Mouse (Mus musculus): Measurements from ENCODE around the gene Cited1.
A peak's percentile ranks its signal among the peaks of the same experiment; 100 is the strongest.

The Cited1 gene

DNA sequence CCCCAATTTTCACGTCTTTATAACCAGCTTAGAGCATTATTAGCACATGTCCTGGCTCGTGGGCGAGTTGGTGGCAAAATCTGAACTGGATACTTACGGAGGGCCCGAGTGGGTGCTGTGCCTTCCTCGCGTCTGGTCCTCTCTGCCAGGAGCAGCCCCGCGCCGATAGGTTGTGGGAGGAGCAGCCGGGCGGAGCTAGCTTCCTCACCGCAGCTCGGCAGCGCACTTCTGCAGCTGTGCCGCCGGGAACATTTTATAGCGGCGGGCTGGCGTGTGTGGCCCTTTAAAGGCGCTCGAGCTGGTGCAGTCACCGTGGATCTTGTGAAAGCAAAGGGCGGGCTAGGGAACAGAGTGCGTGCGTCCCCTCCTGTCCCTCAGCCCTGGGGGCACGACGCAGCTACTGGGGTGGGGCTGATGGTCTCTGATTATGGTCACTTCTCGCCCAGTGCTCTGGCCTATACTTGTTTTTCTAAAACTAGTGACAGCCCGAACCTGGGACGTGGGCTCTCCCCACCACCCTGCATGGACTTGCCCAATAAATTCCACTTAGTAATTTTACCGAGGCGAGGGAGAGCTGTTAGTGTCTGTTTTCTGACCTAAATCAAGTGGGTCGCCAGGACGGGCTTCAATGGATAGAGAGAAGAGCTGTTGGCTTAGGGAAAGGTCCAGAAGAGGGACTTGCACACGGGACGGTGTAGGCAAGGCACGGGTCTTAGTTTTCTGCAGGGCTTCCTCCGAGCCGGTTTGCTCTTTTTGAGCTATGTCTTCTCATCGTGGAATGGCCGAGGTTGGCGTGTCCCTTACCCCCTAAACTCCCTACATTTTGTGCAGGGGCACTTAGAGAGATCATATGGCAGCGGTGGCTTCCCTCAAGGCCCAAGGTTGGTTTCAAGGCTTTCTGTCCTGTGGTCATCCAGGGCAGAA is at the start of gene Cited1:
Cited1 (minus strand) TSS at position 245 of the 924 bp plus-strand sequence.
- DNase-seq: peak; percentile 71 to 80

DNA sequence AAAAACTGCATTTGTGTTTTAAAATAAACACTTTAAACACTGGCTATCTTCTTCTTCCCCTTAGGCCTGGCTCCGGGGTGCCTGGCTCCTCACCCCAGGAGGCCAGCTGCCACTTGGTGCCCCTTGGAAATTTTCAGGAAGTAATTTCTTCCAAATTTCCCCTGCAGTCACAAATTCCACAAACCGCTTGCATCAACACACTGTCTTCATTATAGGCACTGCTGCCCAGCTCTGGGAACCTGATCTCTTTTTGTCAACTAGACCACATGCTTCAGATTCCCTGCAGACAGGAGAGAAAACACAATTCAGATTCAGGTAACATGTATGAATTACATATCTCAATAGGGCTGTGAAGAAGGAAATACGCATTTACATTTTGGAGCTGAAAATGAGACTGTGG is 32.9 kb upstream of the Cited1 start:
- no peak for DNase-seq

DNA sequence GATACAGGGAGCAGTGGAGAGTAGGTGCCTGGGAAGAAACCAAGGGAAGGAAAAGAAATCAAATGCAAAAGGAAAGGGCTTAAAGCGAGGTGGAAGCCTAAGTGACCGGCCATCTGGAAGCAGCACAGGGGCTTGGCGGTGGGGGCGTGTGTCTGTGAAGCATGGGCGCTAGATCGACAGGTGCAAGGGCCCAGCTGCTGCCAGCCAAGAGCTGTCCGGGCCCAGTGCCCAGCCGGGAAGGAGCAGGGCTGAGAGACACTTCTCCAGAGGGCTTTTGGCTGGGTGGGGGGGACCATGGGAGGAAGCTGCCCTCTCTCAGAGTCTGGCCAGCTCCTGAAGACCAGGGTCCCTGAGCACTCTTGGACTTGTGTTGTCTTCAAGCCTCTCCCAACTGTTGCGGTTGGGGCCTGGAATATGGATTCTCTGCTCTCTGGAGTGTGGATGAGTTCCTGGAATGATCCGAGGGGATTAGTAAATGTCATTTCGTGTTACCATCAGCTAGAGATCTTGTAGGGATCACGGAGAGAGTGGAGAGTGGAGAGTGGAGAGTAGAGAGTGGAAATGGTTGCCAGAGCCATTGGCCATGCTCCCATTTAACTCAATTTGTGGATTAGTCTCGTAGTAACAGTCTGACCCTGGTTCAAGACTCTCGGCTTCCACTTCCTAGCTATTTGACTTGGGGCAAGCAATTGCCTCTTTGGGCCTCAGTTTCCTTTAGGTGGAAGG is 10.8 kb upstream of the Cited1 start:
- DNase-seq: peak; percentile 75 to 85

DNA sequence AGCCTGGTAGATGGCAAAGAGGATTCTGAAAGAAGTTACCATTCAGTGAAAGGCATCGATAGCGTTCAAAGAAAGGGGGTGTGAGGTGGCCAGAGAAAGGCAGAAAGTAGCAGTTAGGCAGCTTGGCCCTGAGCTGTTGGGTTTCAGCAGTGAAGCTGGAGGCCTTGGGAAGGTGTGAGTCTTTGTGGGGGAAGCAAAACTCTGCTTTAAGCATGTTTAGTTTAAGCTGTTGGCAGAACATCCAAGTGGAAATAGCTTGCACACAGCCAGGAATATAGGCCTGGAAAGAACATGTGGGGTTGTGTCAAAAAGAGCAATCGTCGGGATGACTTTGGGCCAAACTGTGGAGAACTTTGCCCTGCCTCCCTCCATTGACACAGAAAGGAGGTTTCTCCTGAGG is 7.8 kb upstream of the Cited1 start:
- no peak for DNase-seq

DNA sequence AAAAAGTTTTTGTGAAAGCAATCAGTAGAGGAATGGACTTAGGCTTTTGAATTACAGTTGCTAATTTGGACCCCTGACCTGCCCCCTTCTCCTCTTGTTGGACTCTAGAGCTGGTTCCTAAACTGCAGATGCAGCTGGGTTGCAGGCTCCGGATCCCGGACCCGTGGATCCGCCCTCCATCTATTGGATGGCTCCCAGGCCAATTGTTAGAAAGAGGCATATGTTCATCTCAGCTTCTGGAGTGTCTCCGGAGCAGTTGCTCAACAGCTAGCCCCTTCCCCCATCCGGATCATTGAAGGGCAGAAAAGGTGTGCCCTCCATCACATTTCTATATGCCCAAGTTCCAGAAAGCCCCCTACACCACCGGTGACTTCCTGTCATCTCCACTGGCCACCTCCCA is 1.9 kb upstream of the Cited1 start:
- peak; percentile 72 to 76 for DNase-seq

DNA sequence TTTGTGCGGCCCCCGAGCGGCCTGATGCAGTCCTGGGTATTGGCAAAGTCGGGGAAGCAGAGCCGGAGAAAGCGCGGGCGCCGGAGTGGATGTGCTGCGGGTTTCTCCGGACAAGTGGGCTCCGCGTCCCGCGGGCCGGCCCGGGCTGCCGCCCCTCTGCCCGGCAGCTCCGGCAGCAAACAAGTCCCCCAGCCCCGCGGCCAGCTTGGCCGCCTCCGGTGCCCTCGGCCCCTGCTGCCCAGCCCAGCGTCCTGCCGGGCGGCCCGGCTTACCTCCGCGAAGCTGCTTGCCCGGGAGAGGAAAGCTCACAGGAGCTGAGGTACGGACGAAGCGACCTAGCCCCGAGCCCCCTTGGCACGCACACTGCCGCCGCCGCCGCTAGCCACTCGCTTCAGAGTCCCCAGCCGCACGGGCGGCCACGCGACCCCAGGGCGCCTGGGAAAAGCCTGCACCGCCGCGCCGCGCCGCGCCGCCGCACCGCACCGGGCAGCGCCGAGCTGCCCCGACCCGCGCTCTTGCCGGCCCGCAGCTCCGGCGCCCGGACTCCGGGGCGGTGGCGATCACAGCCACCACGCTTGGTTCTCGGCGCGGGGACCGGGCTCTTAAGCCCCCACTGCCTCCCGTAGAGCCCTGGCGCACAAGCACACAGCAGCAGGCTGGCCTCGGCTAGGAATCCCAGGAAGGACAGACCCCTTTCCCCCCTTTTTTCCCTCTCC is 602 bp downstream of the Cited1 start:
- peak in 1 of 2 experiments; percentile 36 for DNase-seq

DNA sequence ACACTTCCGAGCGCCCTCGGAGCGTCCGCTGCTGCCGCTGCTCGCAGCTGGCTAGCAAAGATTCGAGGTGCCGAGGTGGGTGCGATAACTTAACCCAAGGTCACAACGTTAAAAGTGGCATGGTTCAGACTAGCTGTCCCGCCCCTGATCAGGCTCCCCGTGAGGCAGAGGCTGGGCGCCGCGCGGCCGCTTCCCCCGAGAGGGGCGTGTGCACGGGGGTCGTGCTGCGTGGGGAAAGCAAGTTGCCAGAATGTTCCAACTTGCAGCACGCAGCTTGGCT is 1.1 kb downstream of the Cited1 start:
- DNase-seq: no peak

DNA sequence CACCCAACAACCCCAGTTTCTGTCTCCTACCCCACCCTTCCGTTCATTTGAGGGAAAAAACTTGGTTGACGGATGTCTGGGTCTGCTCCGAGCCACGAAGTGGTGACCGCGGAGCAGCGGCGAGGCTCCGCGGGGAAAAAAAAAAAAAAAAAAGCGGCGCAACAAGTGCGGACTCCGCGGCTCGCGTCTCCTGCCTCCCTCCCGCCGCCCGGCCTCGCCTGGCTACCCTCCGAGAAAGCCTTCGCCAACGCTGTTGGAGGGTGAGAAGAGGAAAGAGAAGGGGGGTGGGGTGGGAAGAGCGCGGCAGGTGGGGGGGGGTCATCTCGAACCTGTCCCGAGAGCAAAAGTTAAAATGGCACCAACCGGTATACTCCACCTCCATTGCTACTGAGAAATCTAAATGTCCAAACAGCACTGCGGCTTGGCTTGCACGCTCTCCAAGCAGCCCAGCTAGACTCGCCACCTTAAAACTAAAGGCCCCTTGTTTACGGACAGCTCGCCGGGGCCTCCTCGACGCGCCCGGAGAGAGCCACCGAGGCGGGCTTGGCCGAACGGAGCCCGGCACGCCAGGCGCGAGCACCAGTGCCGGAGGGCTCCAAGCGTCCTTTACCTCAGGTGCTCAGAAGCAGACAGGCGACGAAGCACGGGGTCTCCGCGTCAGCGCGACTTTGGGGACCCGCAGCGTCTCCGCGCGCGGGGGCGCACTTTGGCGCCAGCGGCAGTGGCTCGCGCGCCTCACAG is 1.7 kb downstream of the Cited1 start:
- peak; percentile 19 to 37 for DNase-seq

DNA sequence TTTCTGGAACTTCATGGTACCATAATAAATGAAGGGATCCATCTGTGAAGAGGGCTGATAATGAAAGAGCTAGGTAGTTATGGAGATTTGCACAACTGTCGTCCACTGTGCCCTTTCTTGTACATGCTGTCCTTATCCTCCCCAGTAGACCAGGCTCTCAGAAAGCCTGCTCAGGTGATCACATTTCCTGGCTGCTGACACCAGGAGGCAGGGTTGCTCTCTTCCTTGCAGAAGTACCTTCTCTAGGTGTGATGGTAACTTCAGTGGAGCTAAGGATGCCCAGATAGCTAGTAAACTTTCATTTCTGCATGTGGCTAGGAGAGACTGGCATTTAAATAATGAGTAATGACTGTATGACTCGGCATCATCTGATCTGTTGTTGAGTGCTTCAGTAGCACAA is 7.6 kb downstream of the Cited1 start:
- DNase-seq: peak; percentile 3 to 10

DNA sequence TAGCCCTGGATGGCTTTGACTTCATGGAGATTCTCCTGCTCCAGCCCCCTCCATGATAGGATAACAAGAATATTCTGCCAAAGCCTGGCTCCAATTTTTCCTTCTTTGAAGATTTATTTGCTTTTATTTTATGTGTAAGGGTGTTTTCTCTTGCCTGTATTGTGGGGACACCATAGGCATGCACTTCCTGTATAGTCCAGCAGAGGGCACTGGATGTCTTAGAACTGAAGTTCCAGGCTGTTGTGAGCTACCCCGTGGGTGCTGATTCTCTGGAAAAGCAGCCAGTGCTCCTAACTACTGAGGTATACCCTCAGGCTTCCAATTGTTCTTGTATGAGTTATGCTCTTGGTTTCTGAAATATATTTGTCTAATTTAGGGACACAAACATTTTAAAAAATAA is 32.9 kb downstream of the Cited1 start:
- DNase-seq: peak; percentile 62 to 69

DNA sequence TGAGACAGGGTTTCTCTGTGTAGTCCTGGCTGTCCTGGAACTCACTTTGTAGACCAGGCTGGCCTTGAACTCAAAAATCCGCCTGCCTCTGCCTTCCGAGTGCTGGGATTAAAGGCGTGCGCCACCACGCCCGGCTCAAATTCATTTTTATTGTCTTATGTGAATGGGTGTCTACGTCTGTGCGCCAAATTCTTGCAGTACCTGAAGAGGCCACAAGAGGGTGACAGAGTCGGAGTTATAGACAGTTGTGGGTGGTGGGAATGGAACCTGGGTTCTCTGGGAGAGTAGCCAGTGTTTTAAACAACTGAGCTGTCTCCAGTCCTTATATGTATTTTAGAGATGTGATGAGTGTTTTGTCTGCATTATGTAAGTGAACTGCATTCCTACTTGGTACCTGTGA is 36.6 kb downstream of the Cited1 start:
- DNase-seq: peak; percentile 20 to 43
